Mouse (Mus musculus) R1 (cell line): ENCODE measurements around the gene Sf3b3.
A peak's percentile ranks its signal among the peaks of the same experiment; 100 is the strongest.

Experiments used
- DNase-seq: peaks from one replicate; pipeline ENCODE4 v3.0.0-alpha.2; 2018; ENCODE audit warnings: low read depth, low spot score

Sf3b3 gene

GRCm38 (mm10) chr8:110847645-110848495 is 1.3 kb upstream of the Sf3b3 start:
- no peak for DNase-seq

GRCm38 (mm10) chr8:110847171-110847549 is 573 bp upstream of the Sf3b3 start:
- no peak for DNase-seq

GRCm38 (mm10) chr8:110845821-110846404 is 674 bp downstream of the Sf3b3 start:
- DNase-seq: peak; percentile 61

GRCm38 (mm10) chr8:110844941-110845340 is 1.6 kb downstream of the Sf3b3 start:
- no peak for DNase-seq

GRCm38 (mm10) chr8:110843207-110843606 is 3.4 kb downstream of the Sf3b3 start:
- no peak for DNase-seq

- no peak for DNase-seq
Observed at GRCm38 (mm10) chr8:110842012-110842574, 4.5 kb downstream of the Sf3b3 start.

GRCm38 (mm10) chr8:110831956-110832355 is 14.6 kb downstream of the Sf3b3 start:
- DNase-seq: no peak

- no peak for DNase-seq
Observed at GRCm38 (mm10) chr8:110828511-110828910, 18.1 kb downstream of the Sf3b3 start.

GRCm38 (mm10) chr8:110824861-110825260 is 21.7 kb downstream of the Sf3b3 start:
- no peak for DNase-seq

- DNase-seq: no peak
Observed at GRCm38 (mm10) chr8:110821960-110822359, 24.6 kb downstream of the Sf3b3 start.

- no peak for DNase-seq
Observed at GRCm38 (mm10) chr8:110820257-110820656, 26.3 kb downstream of the Sf3b3 start.

GRCm38 (mm10) chr8:110818593-110818992 is 28.0 kb downstream of the Sf3b3 start:
- no peak for DNase-seq

- no peak for DNase-seq
Observed at GRCm38 (mm10) chr8:110816990-110817389, 29.6 kb downstream of the Sf3b3 start.

GRCm38 (mm10) chr8:110815308-110815707 is 31.3 kb downstream of the Sf3b3 start:
- peak; percentile 37 for DNase-seq

- DNase-seq: no peak
Observed at GRCm38 (mm10) chr8:110813081-110813812, 33.3 kb downstream of the Sf3b3 start.

GRCm38 (mm10) chr8:110812349-110813080 is 34.1 kb downstream of the Sf3b3 start:
- DNase-seq: no peak

GRCm38 (mm10) chr8:110811793-110812192 is 34.8 kb downstream of the Sf3b3 start:
- no peak for DNase-seq

GRCm38 (mm10) chr8:110811116-110811515 is 35.5 kb downstream of the Sf3b3 start:
- DNase-seq: no peak

- DNase-seq: no peak
Observed at GRCm38 (mm10) chr8:110810481-110811065, 36.0 kb downstream of the Sf3b3 start.

- no peak for DNase-seq
Observed at GRCm38 (mm10) chr8:110809831-110810230, 36.8 kb downstream of the Sf3b3 start.
